Mouse (Mus musculus) liver, embryonic 12.5 days (tissue): ENCODE results near the gene Fyco1. TPM values are rescaled to one million over a fixed set of nuclear protein-coding genes. Genes with fewer than 3 reads are reported as not detected.
"Not testable (repeated sequence)": the region's sequence is repeated elsewhere in the genome, so short reads cannot be mapped to it uniquely, and the experiment has no call there.

ENCODE experiments used
- ATAC-seq: fragments of 200-750 bp; cut with Nextera tagmentation; 2 replicates; pipeline ENCODE4 v1.8.0; 2017; ENCODE audit warnings: moderate number of reproducible peaks, mild to moderate bottlenecking, moderate library complexity
- H3K27ac ChIP-seq: fragments of 300-500 bp; sonication (generic); 2 replicates; pipeline ENCODE4 v1.5.1; 2016; ENCODE audit warnings: mild to moderate bottlenecking
- H3K27me3 ChIP-seq: fragments of 300-500 bp; sonication (generic); replicated peaks from 2 replicates; pipeline ENCODE4 v1.6.1; 2016; ENCODE audit warnings: mild to moderate bottlenecking, moderate library complexity
- H3K36me3 ChIP-seq: fragments of 300-500 bp; sonication (generic); 2 replicates; pipeline ENCODE4 v1.6.1; 2016; ENCODE audit warnings: mild to moderate bottlenecking, moderate library complexity
- H3K4me1 ChIP-seq: fragments of 300-500 bp; sonication (generic); 2 replicates; pipeline ENCODE4 v1.6.1; 2016
- H3K4me2 ChIP-seq: fragments of 300-500 bp; sonication (generic); 2 replicates; pipeline ENCODE4 v1.6.1; 2016; ENCODE audit warnings: mild to moderate bottlenecking, moderate library complexity
- H3K4me3 ChIP-seq: fragments of 300-500 bp; sonication (generic); 2 replicates; pipeline ENCODE4 v1.5.1; 2016; ENCODE audit warnings: mild to moderate bottlenecking, moderate library complexity
- H3K9ac ChIP-seq: fragments of 300-500 bp; sonication (generic); 2 replicates; pipeline ENCODE4 v1.6.1; 2016; ENCODE audit warnings: mild to moderate bottlenecking, moderate library complexity
- H3K9me3 ChIP-seq: fragments of 300-500 bp; sonication (generic); replicated peaks from 2 replicates; pipeline ENCODE4 v1.6.1; 2016; ENCODE audit warnings: mild to moderate bottlenecking, moderate library complexity
- WGBS: fragments of 180-500 bp; shearing (Covaris S2); methylation state at CpG from one replicate; pipeline ENCODE4 v1.1.7; 2016; ENCODE audit not compliant: insufficient replicate concordance; 5-methylcytosine and 5-hydroxymethylcytosine counted together
- polyA plus RNA-seq: library from polyadenylated mRNA; unstranded; fragments of >200 nt; fragmentation: Nextera tagmentation; extraction: Ambion mirVana; gene quantifications from 2 replicates; pipeline ENCODE4 v1.2.1, GENCODE M21; 2016

Fyco1 gene
- polyA plus RNA-seq, 1 experiment from 2014 or later: 5.6 TPM

DNA sequence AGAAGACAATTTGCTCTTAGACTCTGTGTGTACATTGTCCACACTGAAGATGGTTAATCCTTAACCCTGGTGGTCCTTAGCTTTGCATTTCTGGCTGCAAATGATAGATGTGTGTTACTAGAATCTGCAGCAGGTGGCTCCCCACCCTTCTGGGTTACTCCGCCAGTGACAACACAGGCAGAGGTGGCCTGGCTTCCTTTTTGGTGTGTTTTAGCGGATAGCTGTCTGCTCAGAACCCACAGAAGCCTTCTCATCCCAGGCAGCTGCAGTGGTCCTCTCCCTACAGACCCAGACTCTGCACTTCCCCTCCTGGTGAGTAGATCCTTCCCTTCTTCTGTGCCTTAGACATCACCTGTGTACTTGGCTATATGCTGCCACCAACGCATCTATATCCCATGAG is 84.7 kb downstream of the Fyco1 start:
- Histone ChIP-seq H3K27me3 (no peaks in the 10 kb centered on the region), H3K36me3 (no peaks in the 10 kb centered on the region), H3K9me3 (no peaks in the 10 kb centered on the region), H3K27ac (no peak overlapping the region), H3K4me3 (no peak overlapping the region), H3K9ac (no peak overlapping the region), H3K4me1 (no peaks in the 10 kb centered on the region), H3K4me2 (no peak overlapping the region)
- ATAC-seq: no peak
- WGBS: 49% methylated on average over 3 of the region's 3 CpGs

DNA sequence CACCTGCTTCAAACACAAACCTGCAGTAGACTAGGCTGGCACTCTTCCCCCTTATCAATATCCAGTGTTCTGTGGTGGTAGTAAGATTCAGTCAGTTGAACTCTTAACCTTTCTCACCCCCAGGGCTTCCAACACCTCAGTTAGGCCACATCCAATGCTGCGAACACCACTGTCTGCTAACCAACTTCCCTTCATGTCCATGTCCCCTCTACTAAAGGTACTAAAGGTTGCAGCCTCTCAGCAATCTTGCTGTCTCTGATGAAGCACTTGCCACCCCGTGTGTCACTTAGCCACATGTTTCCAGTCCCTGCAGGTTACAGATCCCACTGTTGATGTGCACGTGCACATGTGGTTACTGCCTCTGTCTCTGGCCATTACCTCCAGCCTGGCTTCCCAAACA is 87.9 kb downstream of the Fyco1 start:
- Histone ChIP-seq H3K4me2 (no peak overlapping the region), H3K27ac (no peak overlapping the region), H3K9me3 (no peaks in the 10 kb centered on the region), H3K9ac (no peak overlapping the region), H3K36me3 (no peaks in the 10 kb centered on the region), H3K4me3 (no peak overlapping the region), H3K27me3 (no peaks in the 10 kb centered on the region), H3K4me1 (no peaks in the 10 kb centered on the region)
- WGBS: 58% methylated on average over 3 of the region's 3 CpGs
- no peak for ATAC-seq

DNA sequence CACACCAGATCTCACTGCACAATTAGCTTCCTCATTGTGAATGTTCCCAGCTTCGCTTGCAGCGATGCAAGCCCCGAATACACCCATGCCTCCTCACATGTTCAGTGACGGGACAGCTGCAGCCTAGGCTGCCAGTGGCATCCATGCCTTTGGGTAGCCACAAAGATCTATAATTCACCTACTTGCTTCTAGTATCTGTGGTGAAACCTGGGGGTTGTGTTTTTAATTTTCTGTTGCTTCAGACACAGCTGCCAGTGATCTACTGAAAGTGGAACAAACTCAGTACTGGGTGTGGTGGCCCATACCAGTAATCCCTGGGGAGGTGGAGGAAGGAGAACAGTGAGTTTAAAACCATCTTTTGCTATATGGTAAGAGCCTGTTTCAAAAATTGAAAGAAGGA is 88.8 kb downstream of the Fyco1 start:
- Histone ChIP-seq H3K9me3 (no peaks in the 10 kb centered on the region), H3K9ac (no peak overlapping the region), H3K4me1 (no peaks in the 10 kb centered on the region), H3K36me3 (no peaks in the 10 kb centered on the region), H3K27ac (no peak overlapping the region), H3K27me3 (no peaks in the 10 kb centered on the region), H3K4me3 (no peak overlapping the region), H3K4me2 (no peak overlapping the region)
- no peak for ATAC-seq
- WGBS: 84% methylated on average over 4 of the region's 4 CpGs

DNA sequence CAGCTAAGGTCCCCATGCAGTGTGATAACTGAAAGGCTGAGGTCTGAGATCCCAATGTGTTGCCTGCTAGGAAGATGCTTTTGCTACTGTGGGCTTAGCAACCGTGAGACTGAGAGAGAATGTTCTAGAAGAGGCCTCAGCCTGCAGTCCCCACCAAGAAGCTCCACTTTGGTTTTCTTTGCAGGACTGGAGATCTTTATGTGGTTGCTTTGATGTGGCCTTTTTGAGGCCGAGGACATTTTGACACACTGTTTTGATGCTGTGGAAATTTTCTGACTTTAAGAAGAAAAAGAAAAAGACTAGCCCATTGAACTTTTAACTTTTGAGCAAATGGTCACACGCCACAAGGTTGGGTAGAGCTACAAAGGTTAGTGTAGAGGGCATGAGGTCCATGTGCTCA is 90.9 kb downstream of the Fyco1 start:
- Histone ChIP-seq H3K36me3 (no peaks in the 10 kb centered on the region), H3K9ac (no peak overlapping the region), H3K4me2 (no peak overlapping the region), H3K27ac (no peak overlapping the region), H3K4me3 (no peak overlapping the region), H3K4me1 (no peaks in the 10 kb centered on the region), H3K9me3 (no peaks in the 10 kb centered on the region), H3K27me3 (no peaks in the 10 kb centered on the region)
- 71% methylated on average over 3 of the region's 3 CpGs for WGBS
- ATAC-seq: no peak

DNA sequence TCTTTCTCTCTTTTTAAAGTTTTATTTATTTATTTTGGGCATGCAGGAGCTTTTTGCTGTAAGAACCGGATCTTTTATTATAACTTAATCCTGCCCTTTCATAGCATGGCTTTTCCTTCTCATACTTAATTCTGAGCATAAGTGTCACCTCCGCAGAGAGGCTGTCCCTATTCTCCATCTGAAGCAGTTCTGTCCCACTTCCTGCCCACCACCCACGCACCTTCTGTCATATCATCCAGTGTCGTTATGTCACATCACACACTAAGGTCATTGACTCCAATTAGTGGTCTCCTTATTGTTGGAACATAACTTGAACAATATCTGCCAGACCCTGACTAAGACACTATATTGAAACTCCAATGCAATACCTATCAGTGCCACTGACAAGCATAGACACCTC is 93.1 kb downstream of the Fyco1 start:
- Histone ChIP-seq H3K4me2 (no peak overlapping the region), H3K36me3 (no peaks in the 10 kb centered on the region), H3K4me1 (no peaks in the 10 kb centered on the region), H3K27ac (no peak overlapping the region), H3K4me3 (no peak overlapping the region), H3K27me3 (no peaks in the 10 kb centered on the region), H3K9ac (no peak overlapping the region), H3K9me3 (no peaks in the 10 kb centered on the region)
- no peak for ATAC-seq
- WGBS: 59% methylated on average over 4 of the region's 4 CpGs

DNA sequence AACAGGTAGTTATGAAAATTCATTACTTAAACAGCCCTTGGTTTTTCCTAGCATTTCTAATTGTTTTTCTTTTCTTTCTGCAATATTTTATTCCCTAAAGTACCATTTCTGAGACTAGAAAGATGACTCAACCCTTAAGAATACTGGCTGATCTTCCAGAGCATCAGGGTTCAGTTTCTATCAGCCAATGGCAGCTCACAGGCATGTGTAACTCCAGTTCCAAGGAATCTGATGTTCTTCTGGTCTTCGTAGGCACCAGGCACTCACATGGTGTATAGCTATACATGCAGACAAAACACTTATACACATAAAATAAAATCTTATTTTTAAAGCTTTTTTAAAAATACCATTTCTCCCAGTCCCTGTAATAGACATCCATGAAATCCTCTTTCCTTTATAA is 93.5 kb downstream of the Fyco1 start:
- H3K27ac ChIP-seq: no peak overlapping the region
- H3K27me3 ChIP-seq: no peaks in the 10 kb centered on the region
- no peaks in the 10 kb centered on the region for H3K9me3 ChIP-seq
- no peak for ATAC-seq
- H3K9ac ChIP-seq: no peak overlapping the region
- no peak overlapping the region for H3K4me3 ChIP-seq
- no peaks in the 10 kb centered on the region for H3K36me3 ChIP-seq
- H3K4me2 ChIP-seq: no peak overlapping the region
- H3K4me1 ChIP-seq: no peaks in the 10 kb centered on the region
- 60% methylated on average over 1 of the region's 1 CpGs for WGBS

DNA sequence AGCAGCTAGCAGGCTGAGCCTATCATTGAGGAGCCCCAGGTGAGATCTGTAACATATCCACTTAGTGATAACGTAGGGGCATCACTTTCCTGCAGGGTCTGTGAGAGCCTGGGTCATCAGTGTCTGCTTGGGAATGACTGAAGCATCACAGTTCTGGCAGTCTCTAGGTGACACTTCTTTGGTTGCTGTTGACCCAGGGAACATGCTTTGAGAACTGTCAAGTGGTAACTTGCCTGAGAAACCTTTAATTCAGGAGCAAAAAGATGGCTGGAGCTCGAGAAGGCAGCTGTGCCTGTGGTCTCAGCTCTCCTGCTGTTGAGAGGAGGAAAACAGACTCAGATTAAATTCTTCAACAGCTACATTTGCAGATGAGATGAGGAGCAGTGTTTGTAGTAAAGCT is 94.4 kb downstream of the Fyco1 start:
- Histone ChIP-seq H3K9me3 (no peaks in the 10 kb centered on the region), H3K9ac (no peak overlapping the region), H3K27ac (no peak overlapping the region), H3K4me3 (no peak overlapping the region), H3K36me3 (no peaks in the 10 kb centered on the region), H3K4me1 (no peaks in the 10 kb centered on the region), H3K4me2 (no peak overlapping the region), H3K27me3 (no peaks in the 10 kb centered on the region)
- WGBS: 35% methylated on average over 2 of the region's 2 CpGs
- ATAC-seq: no peak

DNA sequence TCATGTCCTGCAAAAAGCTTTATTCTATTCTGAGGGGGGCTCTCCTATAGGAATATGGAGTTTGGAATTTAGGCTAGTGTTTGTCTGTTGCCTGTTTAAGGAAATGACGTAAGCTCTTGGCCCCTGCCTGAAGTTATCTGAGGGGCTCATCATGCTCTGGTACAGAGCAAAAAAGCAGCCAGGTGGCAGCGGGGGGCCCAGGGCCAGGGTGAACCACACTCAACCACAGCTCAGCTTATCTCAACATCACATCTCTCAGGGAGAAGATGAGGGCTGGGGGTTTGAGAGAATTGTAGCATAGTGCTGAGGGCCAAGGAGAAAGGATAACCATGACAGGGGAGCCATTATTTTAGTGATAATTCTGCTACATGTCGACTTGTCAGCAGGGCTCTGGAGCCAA is 94.9 kb downstream of the Fyco1 start:
- Histone ChIP-seq H3K4me2 (no peak overlapping the region), H3K36me3 (no peaks in the 10 kb centered on the region), H3K4me3 (no peak overlapping the region), H3K9ac (no peak overlapping the region), H3K27me3 (no peaks in the 10 kb centered on the region), H3K27ac (no peak overlapping the region), H3K9me3 (no peaks in the 10 kb centered on the region), H3K4me1 (no peaks in the 10 kb centered on the region)
- no peak for ATAC-seq
- 34% methylated on average over 3 of the region's 3 CpGs for WGBS

DNA sequence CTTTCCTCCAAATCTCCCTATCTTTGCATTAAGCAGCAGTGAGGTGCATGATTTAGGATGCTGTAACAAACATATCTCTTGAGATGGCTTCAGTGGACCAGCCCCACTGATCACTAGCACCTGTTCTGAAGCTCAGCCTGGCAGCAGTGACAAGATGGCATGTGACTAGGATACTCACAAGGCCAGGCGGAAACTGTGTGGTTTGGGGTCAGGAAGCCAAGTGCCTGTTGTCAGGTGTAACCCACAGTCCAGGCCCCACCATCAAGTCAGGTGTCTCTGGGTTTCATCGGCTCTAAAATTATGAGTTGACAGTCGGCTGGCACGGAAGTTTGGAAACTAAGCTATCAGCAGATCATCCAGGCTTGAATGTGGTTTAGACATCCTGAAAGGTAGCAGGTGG is 97.4 kb downstream of the Fyco1 start:
- H3K27me3 ChIP-seq: no peaks in the 10 kb centered on the region
- no peak overlapping the region for H3K27ac ChIP-seq
- no peaks in the 10 kb centered on the region for H3K9me3 ChIP-seq
- no peak for ATAC-seq
- no peak overlapping the region for H3K9ac ChIP-seq
- no peaks in the 10 kb centered on the region for H3K4me1 ChIP-seq
- no peak overlapping the region for H3K4me3 ChIP-seq
- no peak overlapping the region for H3K4me2 ChIP-seq
- WGBS: 70% methylated on average over 4 of the region's 4 CpGs
- no peaks in the 10 kb centered on the region for H3K36me3 ChIP-seq

DNA sequence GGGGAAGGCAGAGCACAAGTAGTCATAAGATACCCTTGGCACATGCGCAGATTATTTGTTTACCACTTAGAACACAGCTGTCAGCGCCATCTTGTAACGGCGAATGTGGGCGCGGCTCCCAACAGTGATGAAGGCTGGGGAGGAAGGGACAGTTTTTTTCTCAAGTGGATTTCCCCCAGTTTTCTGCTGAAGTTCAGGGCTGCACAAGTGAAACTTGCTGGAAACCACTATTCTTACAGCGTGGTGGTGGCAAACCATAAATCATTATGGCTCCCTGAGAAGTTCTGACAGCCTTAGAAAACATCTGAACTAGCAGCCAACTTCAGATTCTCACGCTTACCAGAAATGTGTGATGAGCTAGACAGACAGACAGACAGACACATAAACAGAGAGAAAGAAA is 102.0 kb downstream of the Fyco1 start:
- not testable (repeated sequence) for H3K36me3 ChIP-seq, H3K9ac ChIP-seq, H3K4me1 ChIP-seq, H3K4me3 ChIP-seq, H3K27me3 ChIP-seq, H3K9me3 ChIP-seq, H3K4me2 ChIP-seq, H3K27ac ChIP-seq, ATAC-seq
- 86% methylated on average over 8 of the region's 8 CpGs for WGBS

DNA sequence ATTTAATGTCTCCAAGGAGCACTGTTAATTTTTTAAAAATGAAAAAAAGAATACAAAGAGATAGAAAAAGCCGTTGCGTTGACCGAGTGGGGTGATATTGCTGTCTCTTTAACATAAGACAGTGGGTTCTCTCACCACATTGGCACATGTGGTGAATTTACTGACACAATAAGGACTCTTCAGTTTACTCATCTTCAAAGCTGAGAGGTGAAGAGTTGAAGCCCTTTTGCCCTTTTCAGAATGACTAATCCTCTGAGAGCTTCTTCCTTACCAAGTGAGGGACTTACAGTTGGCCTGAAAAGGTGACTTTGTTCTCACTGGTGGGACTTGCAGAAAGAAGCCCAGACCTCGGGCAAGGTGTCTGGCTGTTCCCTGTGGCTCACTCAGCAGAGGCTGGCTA is 110.9 kb downstream of the Fyco1 start:
- no peak for ATAC-seq
- H3K27ac ChIP-seq: no peak overlapping the region
- no peaks in the 10 kb centered on the region for H3K36me3 ChIP-seq
- H3K27me3 ChIP-seq: no peaks in the 10 kb centered on the region
- no peak overlapping the region for H3K4me3 ChIP-seq
- WGBS: 77% methylated on average over 4 of the region's 4 CpGs
- H3K4me2 ChIP-seq: no peak overlapping the region
- H3K9me3 ChIP-seq: no peaks in the 10 kb centered on the region
- no peaks in the 10 kb centered on the region for H3K4me1 ChIP-seq
- H3K9ac ChIP-seq: no peak overlapping the region
